Mouse (Mus musculus) brain, embryonic 18.5 days (tissue): ENCODE data around the gene Zfp954.
A peak's percentile ranks its signal among the peaks of the same experiment; 100 is the strongest.
"Not testable (repeated sequence)": the region's sequence is repeated elsewhere in the genome, so short reads cannot be mapped to it uniquely, and the experiment has no call there.

ENCODE experiments used
- DNase-seq: peaks from one replicate; pipeline ENCODE4 v3.0.0-alpha.2; 2012; ENCODE audit warnings: low read depth, low spot score

The Zfp954 gene

DNA sequence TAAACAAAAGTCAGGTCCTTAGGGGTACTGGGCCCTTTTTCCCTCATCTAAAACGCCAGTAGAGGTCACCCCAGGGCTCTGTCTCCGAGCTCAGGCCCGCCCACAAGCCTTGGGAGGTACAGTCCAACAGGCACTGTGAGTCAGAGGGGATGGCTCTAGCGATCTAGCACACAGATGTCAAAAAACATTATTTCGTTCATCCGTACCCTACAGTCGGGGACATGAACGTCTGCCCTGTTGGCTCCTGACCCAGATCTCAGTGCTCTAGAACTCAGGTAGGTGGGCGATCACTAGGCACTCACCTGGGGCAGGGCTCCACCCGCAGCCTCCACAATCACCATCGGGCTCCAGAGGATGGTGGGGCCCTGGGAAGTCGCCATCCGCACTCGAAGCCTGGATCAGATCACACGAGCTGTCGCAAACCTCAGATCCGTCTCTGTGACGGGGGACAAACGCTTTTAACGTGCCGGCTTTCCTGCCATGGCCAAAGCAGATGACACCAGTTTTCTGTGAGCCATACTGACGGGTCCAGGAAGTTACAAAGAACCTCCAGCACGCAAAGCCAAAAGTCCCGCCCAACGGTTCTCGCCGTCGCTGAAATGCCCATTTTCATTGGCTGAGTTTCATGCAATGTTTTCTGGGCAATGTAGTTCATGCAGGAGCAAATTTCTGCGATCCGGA is at the start of gene Zfp954:
Zfp954 (minus strand) TSS at position 568 of the 681 bp plus-strand sequence.
- peak; percentile 78 for DNase-seq

DNA sequence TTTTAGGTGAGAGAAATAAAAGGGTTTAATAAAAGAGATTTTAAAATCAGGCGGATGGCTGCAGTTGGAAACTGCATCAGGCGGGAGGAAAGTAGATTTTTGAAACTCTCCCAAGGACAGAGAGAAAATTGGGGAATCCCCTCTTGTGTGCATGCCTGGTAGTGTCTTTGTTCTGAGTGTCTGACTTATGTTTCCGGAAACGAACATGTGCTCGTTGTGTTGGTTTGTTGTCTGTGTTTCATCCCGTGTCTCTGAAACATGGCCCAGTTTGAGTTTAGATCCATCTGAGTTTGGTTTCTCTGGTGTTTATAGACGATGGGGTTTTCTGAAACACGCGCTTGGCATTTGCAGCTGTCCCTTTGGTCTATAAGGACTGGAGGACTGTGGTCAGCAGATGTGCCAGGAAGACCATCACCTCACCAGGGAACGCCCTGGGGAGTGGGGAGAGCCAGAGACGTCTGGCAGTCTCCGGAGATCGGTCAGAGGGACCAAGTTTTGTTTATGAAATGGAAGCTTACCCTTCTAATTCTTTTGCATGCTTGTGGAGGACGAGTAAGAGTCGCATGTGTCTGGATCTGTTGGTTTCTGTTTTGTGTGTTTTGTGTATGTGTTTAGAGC is 24.8 kb upstream of the Zfp954 start:
- DNase-seq: no peak

DNA sequence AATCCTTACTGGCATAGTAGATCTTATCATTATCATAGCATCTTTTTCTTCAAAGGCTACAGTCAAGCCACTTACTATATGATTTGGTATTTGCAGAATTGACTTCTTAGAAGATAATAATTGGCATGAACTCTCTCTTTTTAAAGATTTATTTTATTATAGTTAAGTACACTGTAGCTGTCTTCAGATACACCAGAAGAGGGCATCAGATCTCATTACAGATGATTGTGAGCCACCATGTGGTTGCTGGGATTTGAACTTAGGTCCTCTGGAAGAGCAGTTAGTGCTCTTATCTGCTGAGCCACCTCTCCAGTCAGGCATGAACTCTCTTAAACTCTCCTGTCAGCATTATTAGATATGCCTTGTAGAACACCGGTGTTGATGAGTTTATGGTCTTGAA is 22.9 kb upstream of the Zfp954 start:
- no peak for DNase-seq

DNA sequence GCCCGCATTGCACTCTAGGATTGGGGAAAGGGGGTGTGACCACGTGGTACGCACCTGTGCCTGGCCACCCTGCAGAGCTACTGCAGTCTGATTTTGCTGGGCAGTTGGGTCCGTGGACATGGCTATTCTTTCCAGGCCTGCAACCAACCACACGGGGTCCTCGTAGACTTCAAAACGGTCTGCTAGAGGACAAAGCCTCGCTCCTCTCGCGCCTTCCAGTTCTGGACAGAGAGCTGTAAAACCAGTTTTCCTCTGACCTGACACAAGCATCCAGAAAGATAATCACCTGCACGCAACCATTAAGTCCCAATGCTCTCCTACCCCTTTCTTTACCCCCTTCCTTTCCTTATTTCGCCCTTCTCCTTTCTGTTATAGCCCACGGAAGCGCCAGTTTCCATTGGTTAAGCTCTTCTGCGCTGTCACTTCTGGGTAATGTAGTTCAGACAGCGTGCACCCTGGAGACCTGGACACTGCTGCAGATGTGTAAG is 15.1 kb upstream of the Zfp954 start, which contains the start of gene Zfp773:
Zfp773 (minus strand) TSS at position 377 of the 488 bp plus-strand sequence.
- DNase-seq: peak; percentile 52

DNA sequence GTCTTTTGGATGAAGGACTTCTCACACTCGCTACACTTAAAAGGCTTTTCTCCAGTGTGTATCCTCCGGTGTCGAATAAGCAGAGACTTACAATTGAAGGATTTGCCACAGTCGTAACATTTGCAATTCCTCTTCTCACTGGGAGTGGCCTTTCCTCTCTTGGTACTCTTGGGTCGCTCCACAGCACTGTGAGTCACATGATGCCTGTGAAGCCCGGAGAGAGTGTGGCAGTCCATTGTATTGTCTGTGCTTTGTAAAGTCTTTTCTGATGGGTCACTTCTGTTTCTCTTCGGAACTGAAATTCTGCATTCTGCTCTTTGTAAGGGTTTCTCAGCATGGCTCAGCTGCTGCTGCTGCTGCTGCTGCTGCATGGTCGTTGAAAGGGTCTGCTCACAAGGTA is 11.5 kb upstream of the Zfp954 start:
- DNase-seq: no peak

DNA sequence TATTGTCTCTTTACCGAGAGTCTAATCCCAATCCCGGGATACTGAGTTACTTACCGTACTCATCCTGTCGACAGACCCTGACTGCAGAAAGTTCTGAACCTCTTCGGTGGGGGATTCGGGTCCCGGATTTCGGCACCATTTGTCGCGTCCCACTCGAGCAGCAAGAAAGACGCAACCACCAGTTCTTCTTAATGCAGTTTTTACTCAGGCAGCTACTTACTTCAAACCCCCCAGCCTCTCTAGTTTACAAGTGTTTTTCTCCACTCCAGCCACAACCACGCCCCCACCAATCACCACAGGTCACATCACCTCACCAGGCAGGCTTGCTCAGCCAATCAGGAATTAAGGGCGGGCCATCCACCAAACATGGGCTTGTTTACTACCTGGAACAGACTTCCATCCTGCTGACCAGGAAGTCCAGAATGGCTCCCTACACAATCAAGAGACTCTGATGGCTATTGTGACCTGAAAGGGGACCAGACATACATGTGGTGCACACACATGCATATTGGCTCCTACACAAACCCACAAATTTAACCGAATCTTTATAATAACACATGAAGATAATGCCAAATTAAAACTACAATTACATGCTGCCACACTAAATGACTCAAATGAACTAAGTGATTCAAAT is 9.3 kb upstream of the Zfp954 start:
- not testable (repeated sequence) for DNase-seq

DNA sequence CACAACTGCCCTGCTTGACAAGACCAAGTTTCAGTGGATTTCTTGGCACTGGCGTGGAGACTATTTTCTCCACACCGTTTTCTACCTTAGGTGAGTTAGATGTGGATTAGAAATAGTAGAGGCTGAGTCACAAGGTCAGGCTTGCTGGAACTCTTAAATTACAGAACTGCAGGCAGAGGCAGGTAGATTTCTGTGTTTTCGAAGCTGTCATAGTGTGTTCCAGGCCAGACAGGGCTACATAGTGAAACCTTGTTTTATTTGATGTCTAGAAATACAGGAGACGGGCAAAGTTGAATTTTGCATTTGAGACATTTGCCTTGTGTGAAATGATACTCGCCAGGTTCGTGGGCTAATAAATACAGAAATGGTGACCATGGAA is 303 bp upstream of the Zfp954 start:
- DNase-seq: no peak

DNA sequence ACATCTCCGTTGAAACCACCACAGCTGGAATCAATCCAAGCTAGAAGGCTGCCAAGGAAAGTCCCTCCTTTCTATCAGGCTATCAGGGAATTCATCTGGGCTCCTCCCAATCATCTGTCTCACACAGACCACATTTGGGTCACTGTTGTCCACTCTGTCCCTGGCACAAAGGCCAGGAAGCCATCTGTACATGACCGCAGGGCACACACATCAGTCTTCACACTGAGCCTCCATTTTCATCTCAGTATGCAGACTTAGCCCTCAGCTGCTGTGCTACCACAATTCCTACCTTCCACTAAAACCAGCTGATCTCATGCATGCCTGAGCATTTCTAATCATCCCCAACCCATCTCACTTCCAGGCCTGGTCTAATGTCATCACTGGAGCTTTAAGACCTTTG is 2.8 kb downstream of the Zfp954 start:
- no peak for DNase-seq

DNA sequence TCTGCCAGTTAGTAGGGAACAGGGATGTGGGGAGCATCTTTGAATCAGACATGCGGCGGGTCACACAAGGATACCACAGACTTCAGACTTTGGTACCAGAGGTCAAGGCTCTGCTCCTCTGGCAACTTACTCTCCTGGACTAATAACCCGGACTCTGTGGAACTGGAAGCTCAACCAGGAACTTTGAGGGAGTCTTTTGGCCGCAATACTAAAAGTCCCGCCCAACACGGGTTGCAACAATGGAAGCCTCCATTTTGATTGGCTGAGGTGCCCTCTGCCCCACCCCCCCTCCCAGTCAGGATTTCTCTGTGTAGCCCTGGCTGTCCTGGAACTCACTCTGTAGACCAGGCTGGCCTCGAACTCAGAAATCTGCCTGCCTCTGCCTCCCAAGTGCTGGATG is 12.8 kb downstream of the Zfp954 start:
- no peak for DNase-seq
